Mouse (Mus musculus) liver, embryonic 16.5 days (tissue): ENCODE measurements around the gene Tmem79. TPM values are rescaled to one million over a fixed set of nuclear protein-coding genes. Genes with fewer than 3 reads are reported as not detected.
"Not testable (repeated sequence)": the region's sequence is repeated elsewhere in the genome, so short reads cannot be mapped to it uniquely, and the experiment has no call there.

ENCODE experiments used
- ATAC-seq: fragments of 200-750 bp; cut with Nextera tagmentation; 2 replicates; pipeline ENCODE4 v1.8.0; 2017; ENCODE audit warnings: low read depth, mild to moderate bottlenecking, moderate number of reproducible peaks, moderate library complexity
- H3K27ac ChIP-seq: fragments of 300-500 bp; sonication (generic); 2 replicates; pipeline ENCODE4 v1.5.1; 2014; ENCODE audit warnings: mild to moderate bottlenecking, low read length
- H3K27me3 ChIP-seq: fragments of 300-500 bp; sonication (generic); 2 replicates; pipeline ENCODE4 v1.6.1; 2014; ENCODE audit warnings: low read depth, low read length, mixed read lengths; ENCODE audit not compliant: control insufficient read depth, insufficient read depth
- H3K36me3 ChIP-seq: fragments of 300-500 bp; sonication (generic); 2 replicates; pipeline ENCODE4 v1.6.1; 2014; ENCODE audit warnings: mild to moderate bottlenecking; ENCODE audit not compliant: control insufficient read depth, insufficient read depth
- H3K4me1 ChIP-seq: fragments of 300-500 bp; sonication (generic); 2 replicates; pipeline ENCODE4 v1.6.1; 2014; ENCODE audit warnings: low read depth, low read length, mixed read lengths; ENCODE audit not compliant: control insufficient read depth
- H3K4me2 ChIP-seq: fragments of 300-500 bp; sonication (generic); 2 replicates; pipeline ENCODE4 v1.6.1; 2014; ENCODE audit warnings: low read depth, low read length, mixed read lengths
- H3K4me3 ChIP-seq: fragments of 300-500 bp; sonication (generic); 2 replicates; pipeline ENCODE4 v1.5.1; 2014; ENCODE audit warnings: low read depth, mild to moderate bottlenecking, low read length
- H3K9ac ChIP-seq: fragments of 300-500 bp; sonication (generic); 2 replicates; pipeline ENCODE4 v1.6.1; 2014; ENCODE audit warnings: low read depth, low read length
- H3K9me3 ChIP-seq: fragments of 300-500 bp; sonication (generic); replicated peaks from 2 replicates; pipeline ENCODE4 v1.6.1; 2016; ENCODE audit warnings: low read length; ENCODE audit not compliant: control insufficient read depth
- WGBS: fragments of 180-500 bp; shearing (Covaris S2); extraction: QIAGEN DNeasy Blood & Tissue Kit; methylation state at CpG from one replicate; pipeline ENCODE4 v1.1.7; 2014; ENCODE audit not compliant: insufficient replicate concordance; 5-methylcytosine and 5-hydroxymethylcytosine counted together
- polyA plus RNA-seq: library from polyadenylated mRNA; unstranded; fragments of >200 nt; fragmentation: Nextera tagmentation; extraction: Ambion mirVana; gene quantifications from 2 replicates; pipeline ENCODE4 v1.2.1, GENCODE M21; 2015

Tmem79 gene
- polyA plus RNA-seq, 1 experiment from 2014 or later: 1.4 TPM

- H3K27ac ChIP-seq: peak within 1 kb of the TSS; percentile 95
- peak within 1 kb of the TSS; percentile 80 for H3K4me3 ChIP-seq
- H3K4me1 ChIP-seq: peaks cover 15% of the 10 kb centered on the region
- peak within 1 kb of the TSS; percentile 79 for H3K9ac ChIP-seq
- H3K27me3 ChIP-seq: no peaks in the 10 kb centered on the region
- under 1% methylated on average over 44 of the region's 44 CpGs for WGBS
- ATAC-seq: peak; percentile 98
- peak within 1 kb of the TSS; percentile 91 for H3K4me2 ChIP-seq
- no peaks in the 10 kb centered on the region for H3K9me3 ChIP-seq
- peaks cover 18% of the 10 kb centered on the region for H3K36me3 ChIP-seq
These were observed 39.2 kb downstream of the Tmem79 start, which contains the start of the genes Tsacc and Cct3 for GRCm38 (mm10) chr3:88296561-88297318. TSS of gene Tsacc (minus strand) at chr3:88296999. TSS of gene Cct3 (plus strand) at chr3:88297116.

- Histone ChIP-seq H3K4me2 (peak overlapping the region; percentile 91), H3K4me3 (peak overlapping the region; percentile 80), H3K9me3 (no peaks in the 10 kb centered on the region), H3K27me3 (no peaks in the 10 kb centered on the region), H3K4me1 (peaks cover 15% of the 10 kb centered on the region), H3K27ac (peak overlapping the region; percentile 95), H3K36me3 (peaks cover 14% of the 10 kb centered on the region), H3K9ac (peak overlapping the region; percentile 73)
- WGBS: under 1% methylated on average over 12 of the region's 12 CpGs
- no peak for ATAC-seq
These were observed 39.8 kb downstream of the Tmem79 start for GRCm38 (mm10) chr3:88296110-88296560.

GRCm38 (mm10) chr3:88295272-88295671 lies 40.7 kb downstream of the Tmem79 start:
- H3K4me1 ChIP-seq: peaks cover 15% of the 10 kb centered on the region
- H3K9me3 ChIP-seq, H3K27me3 ChIP-seq, H3K36me3 ChIP-seq, ATAC-seq, H3K4me3 ChIP-seq: not testable (repeated sequence)
- 35% methylated on average over 1 of the region's 1 CpGs for WGBS
- H3K9ac ChIP-seq: peak overlapping the region; percentile 51
- peak overlapping the region; percentile 91 for H3K4me2 ChIP-seq
- 0 out of 2 replicates have a peak overlapping the region, but pooled peaks have one; percentile 28 for H3K27ac ChIP-seq

GRCm38 (mm10) chr3:88291970-88292369 lies 44.0 kb downstream of the Tmem79 start:
- no peaks in the 10 kb centered on the region for H3K36me3 ChIP-seq
- no peaks in the 10 kb centered on the region for H3K27me3 ChIP-seq
- no peak overlapping the region for H3K9ac ChIP-seq
- H3K4me1 ChIP-seq: peaks cover 5% of the 10 kb centered on the region
- no peaks in the 10 kb centered on the region for H3K9me3 ChIP-seq
- WGBS: 39% methylated on average over 4 of the region's 4 CpGs
- no peak overlapping the region for H3K27ac ChIP-seq
- no peak overlapping the region for H3K4me3 ChIP-seq
- no peak overlapping the region for H3K4me2 ChIP-seq
- no peak for ATAC-seq

- not testable (repeated sequence) for H3K4me3 ChIP-seq, H3K36me3 ChIP-seq, H3K27me3 ChIP-seq, H3K27ac ChIP-seq, H3K4me1 ChIP-seq, H3K4me2 ChIP-seq, H3K9me3 ChIP-seq, ATAC-seq, H3K9ac ChIP-seq
- 63% methylated on average over 8 of the region's 10 CpGs for WGBS
These were observed 47.7 kb downstream of the Tmem79 start for GRCm38 (mm10) chr3:88288133-88288713.

- Histone ChIP-seq H3K27ac (no peak within 1 kb of the TSS), H3K4me2 (no peak within 1 kb of the TSS), H3K4me3 (no peak within 1 kb of the TSS), H3K4me1 (no peaks in the 10 kb centered on the region), H3K9ac (no peak within 1 kb of the TSS), H3K9me3 (no peaks in the 10 kb centered on the region), H3K36me3 (no peaks in the 10 kb centered on the region), H3K27me3 (no peaks in the 10 kb centered on the region)
- WGBS: 80% methylated on average over 4 of the region's 4 CpGs
- no peak for ATAC-seq
These were observed 48.8 kb downstream of the Tmem79 start, which contains the start of gene Gm38392 for GRCm38 (mm10) chr3:88287110-88287509. TSS of gene Gm38392 (minus strand) at chr3:88287210.

- not testable (repeated sequence) for H3K4me2 ChIP-seq, H3K4me3 ChIP-seq, H3K9ac ChIP-seq, H3K27ac ChIP-seq, H3K27me3 ChIP-seq, H3K4me1 ChIP-seq, ATAC-seq, H3K9me3 ChIP-seq, H3K36me3 ChIP-seq
- no CpG with 5 or more reads among the region's 2 CpGs for WGBS
These were observed 50.4 kb downstream of the Tmem79 start for GRCm38 (mm10) chr3:88285565-88285895.

GRCm38 (mm10) chr3:88284815-88285564 lies 51.0 kb downstream of the Tmem79 start:
- 79% methylated on average over 14 of the region's 14 CpGs for WGBS
- not testable (repeated sequence) for H3K4me3 ChIP-seq, H3K4me1 ChIP-seq, H3K36me3 ChIP-seq, H3K27ac ChIP-seq, H3K9ac ChIP-seq, H3K4me2 ChIP-seq, ATAC-seq, H3K9me3 ChIP-seq, H3K27me3 ChIP-seq
